Mouse (Mus musculus): ENCODE measurements at regions not wholly inside any gene's neighbourhood (a gene's known extent, or its start where the extent isn't known, plus 50 kb on each side); places are given as distances from the start of the nearest gene placed in this dataset.

GRCm38 (mm10) chr6:81323690-81324089 lies 599.8 kb upstream of the Gcfc2 start:
- no peak for DNase-seq (ENCODE audit: low spot score in 2 of 2)

GRCm38 (mm10) chr6:81363969-81364529 lies 559.4 kb upstream of the Gcfc2 start:
- DNase-seq (ENCODE audit: low spot score in 2 of 2), result no peak

GRCm38 (mm10) chr6:81388484-81388883 lies 535.0 kb upstream of the Gcfc2 start:
- DNase-seq (ENCODE audit: low spot score in 2 of 2), result no peak

GRCm38 (mm10) chr6:81403122-81403521 lies 520.3 kb upstream of the Gcfc2 start:
- DNase-seq (ENCODE audit: low spot score in 2 of 2), result no peak

- no peak for DNase-seq (ENCODE audit: low spot score in 2 of 2)
Observed at GRCm38 (mm10) chr6:81413611-81414010, 509.9 kb upstream of the Gcfc2 start.

GRCm38 (mm10) chr6:81434745-81435144 lies 488.7 kb upstream of the Gcfc2 start:
- no peak for DNase-seq (ENCODE audit: low spot score in 2 of 2)

- no peak for DNase-seq (ENCODE audit: low spot score in 2 of 2)
Observed at GRCm38 (mm10) chr6:81438951-81439722, 484.3 kb upstream of the Gcfc2 start.

- no peak for DNase-seq (ENCODE audit: low spot score in 2 of 2)
Observed at GRCm38 (mm10) chr6:81441396-81441795, 482.1 kb upstream of the Gcfc2 start.

GRCm38 (mm10) chr6:81446019-81446800 lies 477.3 kb upstream of the Gcfc2 start:
- no peak for DNase-seq (ENCODE audit: low spot score in 2 of 2)

- DNase-seq (ENCODE audit: low spot score in 2 of 2), result no peak
Observed at GRCm38 (mm10) chr6:81447701-81448100, 475.8 kb upstream of the Gcfc2 start.

GRCm38 (mm10) chr6:81448366-81448765 lies 475.1 kb upstream of the Gcfc2 start:
- no peak for DNase-seq (ENCODE audit: low spot score in 2 of 2)

- no peak for DNase-seq (ENCODE audit: low spot score in 2 of 2)
Observed at GRCm38 (mm10) chr6:81461095-81461494, 462.4 kb upstream of the Gcfc2 start.

- DNase-seq (ENCODE audit: low spot score in 2 of 2), result no peak
Observed at GRCm38 (mm10) chr6:81464442-81464841, 459.0 kb upstream of the Gcfc2 start.

- DNase-seq (ENCODE audit: low spot score in 2 of 2), result no peak
Observed at GRCm38 (mm10) chr6:81466536-81466935, 456.9 kb upstream of the Gcfc2 start.

GRCm38 (mm10) chr6:81471340-81471955 lies 452.0 kb upstream of the Gcfc2 start:
- no peak for DNase-seq (ENCODE audit: low spot score in 2 of 2)

- no peak for DNase-seq (ENCODE audit: low spot score in 2 of 2)
Observed at GRCm38 (mm10) chr6:81472506-81472905, 451.0 kb upstream of the Gcfc2 start.

GRCm38 (mm10) chr6:81474786-81475185 lies 448.7 kb upstream of the Gcfc2 start:
- no peak for DNase-seq (ENCODE audit: low spot score in 2 of 2)

GRCm38 (mm10) chr6:81487006-81487405 lies 436.5 kb upstream of the Gcfc2 start:
- DNase-seq (ENCODE audit: low spot score in 2 of 2), result no peak

GRCm38 (mm10) chr6:81496239-81496638 lies 427.2 kb upstream of the Gcfc2 start:
- DNase-seq (ENCODE audit: low spot score in 2 of 2), result no peak

GRCm38 (mm10) chr6:81517185-81517584 lies 406.3 kb upstream of the Gcfc2 start:
- no peak for DNase-seq (ENCODE audit: low spot score in 2 of 2)

GRCm38 (mm10) chr6:81562260-81562659 lies 361.2 kb upstream of the Gcfc2 start:
- no peak for DNase-seq (ENCODE audit: low spot score in 2 of 2)

- no peak for DNase-seq (ENCODE audit: low spot score in 2 of 2)
Observed at GRCm38 (mm10) chr6:81563192-81563591, 360.3 kb upstream of the Gcfc2 start.

Data from adrenal gland, adult 18-20 months (tissue).